Mouse (Mus musculus) brain, adult 10 weeks (tissue): Measurements from ENCODE around the gene Clec4a4. TPM values are rescaled to one million over a fixed set of nuclear protein-coding genes. Genes with fewer than 3 reads are reported as not detected.

Experiments
- polyA plus RNA-seq: library from polyadenylated mRNA; stranded (reverse); fragments of 350-450 nt; fragmentation: Illumina TruSeq; extraction: RNeasy Lipid Tissue Mini Kit (QIAGEN cat#74804); gene quantifications from one replicate; pipeline ENCODE4 v1.2.3, GENCODE M21; 2015; ENCODE audit warnings: low read depth, low replicate concordance

Gene Clec4a4
- not detected for polyA plus RNA-seq

GRCm38 (mm10) chr6:122989876-122990437, at the start of gene Clec4a4:
Gene Clec4a4, plus strand, starts transcription at chr6:122990367.

GRCm38 (mm10) chr6:122952401-122952800, 37.8 kb upstream of the Clec4a4 start, which contains the start of gene Clec4a3:
Gene Clec4a3, plus strand, starts transcription at chr6:122952515.

GRCm38 (mm10) chr6:123049742-123050372, 59.7 kb downstream of the Clec4a4 start, which contains the start of gene Clec4b1:
Gene Clec4b1, plus strand, starts transcription at chr6:123049962.

Other genes starting within 250 kb of the Clec4a4 start
- 88.9 TPM for gene Slc2a3, start 188.7 kb upstream of the Clec4a4 start, polyA plus RNA-seq
- gene Foxj2, start 170.5 kb upstream of the Clec4a4 start, polyA plus RNA-seq, result 14.9 TPM
- gene C3ar1, start 134.2 kb upstream of the Clec4a4 start, polyA plus RNA-seq, result 1.0 TPM
- gene Necap1, start 115.9 kb upstream of the Clec4a4 start, polyA plus RNA-seq, result 194 TPM
- gene Clec4a1, start 68.5 kb upstream of the Clec4a4 start, polyA plus RNA-seq, result 0.39 TPM
- 1.9 TPM for gene Clec4a3, start 37.9 kb upstream of the Clec4a4 start, polyA plus RNA-seq
- not detected for gene Clec4b1, start 59.6 kb downstream of the Clec4a4 start, polyA plus RNA-seq
- 2.7 TPM for gene Clec4a2, start 116.1 kb downstream of the Clec4a4 start, polyA plus RNA-seq
- gene Clec4b2, start 182.5 kb downstream of the Clec4a4 start, polyA plus RNA-seq, result not detected
- 0.77 TPM for gene Clec4n, start 239.5 kb downstream of the Clec4a4 start, polyA plus RNA-seq